Mouse (Mus musculus) urinary bladder, adult 18-20 months (tissue): ENCODE data around the gene Akr1cl.
"Not testable (repeated sequence)": the region's sequence is repeated elsewhere in the genome, so short reads cannot be mapped to it uniquely, and the experiment has no call there.

ENCODE experiments used
- DNase-seq, 2 experiments: peaks; one replicate each; pipeline ENCODE4 v3.0.0; 2022; ENCODE audit warnings: low spot score in 2 of 2, mixed read lengths in 2 of 2

Gene Akr1cl

GRCm38 (mm10) chr1:65032641-65033040 lies at the start of gene Akr1cl:
TSS of gene Akr1cl (minus strand) at chr1:65032759.
- DNase-seq: no peak

GRCm38 (mm10) chr1:65082188-65082587 lies 49.6 kb upstream of the Akr1cl start, which contains the start of gene Crygb:
TSS of gene Crygb (minus strand) at chr1:65082288.
- no peak for DNase-seq

- DNase-seq: no peak
Measured at GRCm38 (mm10) chr1:65075607-65076006, 43.0 kb upstream of the Akr1cl start.

- DNase-seq: no peak
Measured at GRCm38 (mm10) chr1:65073589-65073988, 41.0 kb upstream of the Akr1cl start, which contains the start of gene Crygc. TSS of gene Crygc (minus strand) at chr1:65073689.

GRCm38 (mm10) chr1:65067842-65068241 lies 35.3 kb upstream of the Akr1cl start:
- no peak for DNase-seq

- no peak for DNase-seq
Measured at GRCm38 (mm10) chr1:65064201-65064600, 31.6 kb upstream of the Akr1cl start.

GRCm38 (mm10) chr1:65063352-65063751 lies 30.8 kb upstream of the Akr1cl start, which contains the start of gene Crygd:
TSS of gene Crygd (minus strand) at chr1:65063452.
- no peak for DNase-seq

GRCm38 (mm10) chr1:65052140-65052539 lies 19.6 kb upstream of the Akr1cl start:
- DNase-seq: no peak

GRCm38 (mm10) chr1:65051696-65052095 lies 19.1 kb upstream of the Akr1cl start:
- DNase-seq: no peak

GRCm38 (mm10) chr1:65050952-65051351 lies 18.4 kb upstream of the Akr1cl start, which contains the start of gene Cryge:
TSS of gene Cryge (minus strand) at chr1:65051149.
- DNase-seq: not testable (repeated sequence)

GRCm38 (mm10) chr1:65048781-65049180 lies 16.2 kb upstream of the Akr1cl start:
- DNase-seq: no peak

- DNase-seq: no peak
Measured at GRCm38 (mm10) chr1:65046401-65047109, 14.0 kb upstream of the Akr1cl start.

GRCm38 (mm10) chr1:65043433-65043832 lies 10.9 kb upstream of the Akr1cl start:
- DNase-seq: no peak

GRCm38 (mm10) chr1:65041837-65042236 lies 9.3 kb upstream of the Akr1cl start:
- no peak for DNase-seq

GRCm38 (mm10) chr1:65040806-65041205 lies 8.2 kb upstream of the Akr1cl start:
- no peak for DNase-seq

- DNase-seq: no peak
Measured at GRCm38 (mm10) chr1:65039679-65040078, 7.1 kb upstream of the Akr1cl start.

- no peak for DNase-seq
Measured at GRCm38 (mm10) chr1:65037542-65037941, 5.0 kb upstream of the Akr1cl start.

GRCm38 (mm10) chr1:65035513-65035912 lies 3.0 kb upstream of the Akr1cl start:
- DNase-seq: no peak

- DNase-seq: no peak
Measured at GRCm38 (mm10) chr1:65028206-65028605, 4.4 kb downstream of the Akr1cl start.

- no peak for DNase-seq
Measured at GRCm38 (mm10) chr1:65012726-65013125, 19.8 kb downstream of the Akr1cl start.

- peak; percentile 14 to 30 for DNase-seq
Measured at GRCm38 (mm10) chr1:65010153-65010552, 22.4 kb downstream of the Akr1cl start.

- no peak for DNase-seq
Measured at GRCm38 (mm10) chr1:65005575-65005974, 27.0 kb downstream of the Akr1cl start.

- no peak for DNase-seq
Measured at GRCm38 (mm10) chr1:65004526-65004925, 28.0 kb downstream of the Akr1cl start.

GRCm38 (mm10) chr1:64993206-64993605 lies 39.4 kb downstream of the Akr1cl start:
- DNase-seq: no peak
